In the genomic region with DNA sequence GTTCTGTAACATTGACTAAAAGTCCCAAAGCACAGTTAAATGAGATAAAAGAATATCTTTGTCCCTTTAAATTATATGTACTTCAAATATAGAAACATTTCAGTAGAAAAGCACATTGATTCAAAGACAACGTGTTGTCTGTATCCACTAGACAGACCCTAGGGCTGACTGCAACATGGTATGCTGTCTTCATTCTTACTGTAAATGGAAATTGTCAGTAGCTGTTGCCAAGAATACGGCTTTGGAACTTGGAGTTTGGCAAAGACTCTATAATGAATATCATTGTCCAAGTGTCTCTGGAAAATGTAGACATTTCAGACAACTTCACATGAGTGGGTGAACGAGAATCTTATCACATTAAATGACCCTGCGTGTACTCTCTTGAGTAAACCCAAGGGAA, we compare ENCODE assay signal across 22 mouse cellular contexts.
A peak's percentile ranks its signal among the peaks of the same experiment; 100 is the strongest.
DNase-seq lines count a peak whose midpoint lies in the region; ATAC-seq and TF ChIP-seq lines count a peak whose summit lies in the region.
"Had no signal": no experiment of that assay in that cellular context is flagged by ENCODE, and none has a peak within 500 bp of the region (broad histone marks: within the 10 kb centered on the region; RNA-seq: fewer than 3 reads in every experiment).

No protein-coding gene starts in this region.

- 65% methylated on average over 4 of the region's 4 CpGs for WGBS in forebrain, postnatal 0 days
- 86% methylated on average over 4 of the region's 4 CpGs for WGBS in forebrain, embryonic 14.5 days
- 61% methylated on average over 4 of the region's 4 CpGs for WGBS in hindbrain, postnatal 0 days
- 81% methylated on average over 4 of the region's 4 CpGs for WGBS in hindbrain, embryonic 12.5 days
- 33% methylated on average over 4 of the region's 4 CpGs for WGBS in lung, embryonic 15.5 days

- H3K9ac ChIP-seq in forebrain, postnatal 0 days = no peak overlapping the region
- H3K9ac ChIP-seq in forebrain, embryonic 14.5 days (ENCODE audit: low read length) = no peak overlapping the region
- H3K9ac ChIP-seq in hindbrain, postnatal 0 days (replicated peaks; ENCODE audit: low read length) = no peak overlapping the region
- no peak overlapping the region for H3K9ac ChIP-seq in hindbrain, embryonic 12.5 days
- H3K9ac ChIP-seq in lung, embryonic 15.5 days = no peak overlapping the region
- H3K9ac ChIP-seq: liver, embryonic 15.5 days; midbrain, embryonic 12.5 days had no signal

- no peaks in the 10 kb centered on the region for H3K9me3 ChIP-seq in forebrain, postnatal 0 days (ENCODE audit: low read length)
- H3K9me3 ChIP-seq in forebrain, embryonic 14.5 days (replicated peaks; ENCODE audit: control insufficient read depth, low read length) = no peaks in the 10 kb centered on the region
- H3K9me3 ChIP-seq in hindbrain, postnatal 0 days (ENCODE audit: low read length) = no peaks in the 10 kb centered on the region; the same call in 1 of the 2 replicates
- no peaks in the 10 kb centered on the region for H3K9me3 ChIP-seq in hindbrain, embryonic 12.5 days (replicated peaks)
- H3K9me3 ChIP-seq in lung, embryonic 15.5 days = no peaks in the 10 kb centered on the region
- H3K9me3 ChIP-seq: heart, embryonic 10.5 days; liver, embryonic 15.5 days; midbrain, embryonic 12.5 days had no signal

- DNase-seq in forebrain, postnatal 0 days = peak; percentile 32
- DNase-seq in forebrain, embryonic 14.5 days (ENCODE audit: low spot score) = no peak
- DNase-seq in hindbrain, postnatal 0 days (ENCODE audit: low spot score) = peak; percentile 15
- DNase-seq in lung, postnatal 36 days = no peak
- DNase-seq: adrenal gland, adult 8-10 months; cerebellum, adult 8-10 months; cerebellum, postnatal 25 days; gastrocnemius, postnatal 14 days; heart, postnatal 14 days; lung, postnatal 4 days; thymus, adult 2 months; thymus, postnatal 36 days had no signal

- peak; percentile 54; the same call in 1 of the 2 replicates for ATAC-seq in forebrain, postnatal 0 days
- ATAC-seq in forebrain, embryonic 14.5 days = no peak
- no peak for ATAC-seq in hindbrain, postnatal 0 days
- no peak for ATAC-seq in hindbrain, embryonic 12.5 days (ENCODE audit: low FRiP score)
- peak; percentile 42; the same call in 1 of the 2 replicates for ATAC-seq in lung, embryonic 15.5 days (ENCODE audit: borderline replicate concordance, extremely low read depth, low FRiP score, low TSS enrichment)
- ATAC-seq: inflammation-experienced regulatory T-cells, adult 6 months had no signal

- H3K4me2 ChIP-seq in forebrain, postnatal 0 days (ENCODE audit: low read depth) = no peak overlapping the region
- no peak overlapping the region for H3K4me2 ChIP-seq in forebrain, embryonic 14.5 days (ENCODE audit: low read length)
- H3K4me2 ChIP-seq in hindbrain, postnatal 0 days (ENCODE audit: low read depth, low read length) = no peak overlapping the region
- no peak overlapping the region for H3K4me2 ChIP-seq in hindbrain, embryonic 12.5 days (replicated peaks)
- no peak overlapping the region for H3K4me2 ChIP-seq in lung, embryonic 15.5 days
- H3K4me2 ChIP-seq: liver, embryonic 15.5 days; midbrain, embryonic 12.5 days had no signal

- no peak overlapping the region for H3K27ac ChIP-seq in forebrain, postnatal 0 days (ENCODE audit: low read depth, low read length)
- H3K27ac ChIP-seq in forebrain, embryonic 14.5 days (ENCODE audit: low read depth, low read length) = no peak overlapping the region
- no peak overlapping the region for H3K27ac ChIP-seq in hindbrain, postnatal 0 days
- H3K27ac ChIP-seq in hindbrain, embryonic 12.5 days = no peak overlapping the region
- no peak overlapping the region for H3K27ac ChIP-seq in lung, embryonic 15.5 days
- peak overlapping the region; percentile 68; the same call in 1 of the 2 replicates for H3K27ac ChIP-seq in embryonic fibroblast, embryonic 13.5 days (ENCODE audit: insufficient read depth, low read length)
- H3K27ac ChIP-seq: heart, embryonic 10.5 days; kidney, postnatal 0 days; liver, embryonic 15.5 days; midbrain, embryonic 12.5 days had no signal

- no peaks in the 10 kb centered on the region for H3K36me3 ChIP-seq in forebrain, postnatal 0 days (ENCODE audit: insufficient read depth)
- no peaks in the 10 kb centered on the region for H3K36me3 ChIP-seq in forebrain, embryonic 14.5 days (ENCODE audit: control insufficient read depth, insufficient read depth, low read length)
- H3K36me3 ChIP-seq in hindbrain, postnatal 0 days (ENCODE audit: insufficient read depth, low read length) = no peaks in the 10 kb centered on the region
- H3K36me3 ChIP-seq in hindbrain, embryonic 12.5 days = no peaks in the 10 kb centered on the region
- no peaks in the 10 kb centered on the region for H3K36me3 ChIP-seq in lung, embryonic 15.5 days
- H3K36me3 ChIP-seq: G1E; heart, embryonic 10.5 days; liver, embryonic 15.5 days; midbrain, embryonic 12.5 days had no signal

- H3K4me3 ChIP-seq in forebrain, postnatal 0 days (ENCODE audit: low read depth, low read length) = no peak overlapping the region
- H3K4me3 ChIP-seq in forebrain, embryonic 14.5 days (ENCODE audit: low read depth, low read length) = no peak overlapping the region
- no peak overlapping the region for H3K4me3 ChIP-seq in hindbrain, postnatal 0 days (ENCODE audit: low read length)
- H3K4me3 ChIP-seq in hindbrain, embryonic 12.5 days = no peak overlapping the region
- H3K4me3 ChIP-seq in lung, embryonic 15.5 days = no peak overlapping the region
- no peak overlapping the region for H3K4me3 ChIP-seq in embryonic fibroblast, embryonic 13.5 days (ENCODE audit: insufficient read depth, low read length)
- H3K4me3 ChIP-seq: heart, embryonic 10.5 days; liver, embryonic 15.5 days; megakaryocyte, embryonic 14.5 days; midbrain, embryonic 12.5 days had no signal

- no peaks in the 10 kb centered on the region for H3K27me3 ChIP-seq in forebrain, postnatal 0 days (ENCODE audit: insufficient read depth, low read length)
- H3K27me3 ChIP-seq in forebrain, embryonic 14.5 days (replicated peaks; ENCODE audit: control insufficient read depth, insufficient read depth, low read length) = no peaks in the 10 kb centered on the region
- H3K27me3 ChIP-seq in hindbrain, postnatal 0 days (ENCODE audit: insufficient read depth, low read length) = no peaks in the 10 kb centered on the region
- H3K27me3 ChIP-seq in hindbrain, embryonic 12.5 days = no peaks in the 10 kb centered on the region
- H3K27me3 ChIP-seq in lung, embryonic 15.5 days = no peaks in the 10 kb centered on the region
- H3K27me3 ChIP-seq: liver, embryonic 15.5 days; megakaryocyte, embryonic 14.5 days; midbrain, embryonic 12.5 days had no signal

- no peak for TF ChIP-seq POLR2A in embryonic fibroblast, embryonic 13.5 days (IDR thresholded peaks at IDR 0.05; ENCODE audit: low read depth, low read length)

- no peaks in the 10 kb centered on the region for H3K4me1 ChIP-seq in forebrain, postnatal 0 days (ENCODE audit: insufficient read depth)
- no peaks in the 10 kb centered on the region for H3K4me1 ChIP-seq in forebrain, embryonic 14.5 days (ENCODE audit: control insufficient read depth, insufficient read depth, low read length)
- H3K4me1 ChIP-seq in hindbrain, postnatal 0 days (ENCODE audit: insufficient read depth, low read length) = no peaks in the 10 kb centered on the region
- H3K4me1 ChIP-seq in hindbrain, embryonic 12.5 days = no peaks in the 10 kb centered on the region
- no peaks in the 10 kb centered on the region for H3K4me1 ChIP-seq in lung, embryonic 15.5 days
- H3K4me1 ChIP-seq in embryonic fibroblast, embryonic 13.5 days (ENCODE audit: control insufficient read depth, insufficient read depth, low read length) = no peaks in the 10 kb centered on the region
- H3K4me1 ChIP-seq: heart, embryonic 10.5 days; liver, embryonic 15.5 days; midbrain, embryonic 12.5 days had no signal

- TF ChIP-seq CTCF in forebrain, postnatal 0 days (IDR thresholded peaks at IDR 0.05; ENCODE audit: low read depth) = no peak
- no peak for TF ChIP-seq CTCF in hindbrain, postnatal 0 days (IDR thresholded peaks at IDR 0.05; ENCODE audit: low read depth)
- TF ChIP-seq CTCF in embryonic fibroblast, embryonic 13.5 days (IDR thresholded peaks at IDR 0.05; ENCODE audit: borderline replicate concordance, insufficient read depth, low read length) = no peak

Comparison
In these comparisons a context has a peak if more than half of its experiments do, and no peak if none do; other contexts are left out.
1. ATAC-seq: peak in forebrain, postnatal 0 days (single experiment) and lung, embryonic 15.5 days (single experiment); none in forebrain, embryonic 14.5 days (single experiment), hindbrain, postnatal 0 days (single experiment) and hindbrain, embryonic 12.5 days (single experiment).
2. DNase-seq: peak in forebrain, postnatal 0 days (single experiment) and hindbrain, postnatal 0 days (single experiment); none in forebrain, embryonic 14.5 days (single experiment) and lung, postnatal 36 days (single experiment).